Mouse (Mus musculus) lung, embryonic 16.5 days (tissue): ENCODE data around the gene Rgs6. TPM values are rescaled to one million over a fixed set of nuclear protein-coding genes. Genes with fewer than 3 reads are reported as not detected.

ENCODE experiments used
- ATAC-seq: fragments of 200-750 bp; cut with Nextera tagmentation; 2 replicates; pipeline ENCODE4 v1.8.0; 2017; ENCODE audit warnings: low read depth, mild to moderate bottlenecking, moderate library complexity
- H3K27ac ChIP-seq: fragments of 300-500 bp; sonication (generic); 2 replicates; pipeline ENCODE4 v1.5.1; 2014; ENCODE audit warnings: mild to moderate bottlenecking, control low read depth, low read length
- H3K27me3 ChIP-seq: fragments of 300-500 bp; sonication (generic); 2 replicates; pipeline ENCODE4 v1.6.1; 2014; ENCODE audit warnings: low read depth, low read length, mixed read lengths; ENCODE audit not compliant: control insufficient read depth, insufficient read depth
- H3K36me3 ChIP-seq: fragments of 300-500 bp; sonication (generic); 2 replicates; pipeline ENCODE4 v1.6.1; 2014; ENCODE audit warnings: low read length; ENCODE audit not compliant: control insufficient read depth, insufficient read depth
- H3K4me1 ChIP-seq: fragments of 300-500 bp; sonication (generic); replicated peaks from 2 replicates; pipeline ENCODE4 v1.6.1; 2014; ENCODE audit warnings: low read length, mixed read lengths; ENCODE audit not compliant: control insufficient read depth, insufficient read depth
- H3K4me2 ChIP-seq: fragments of 300-500 bp; sonication (generic); 2 replicates; pipeline ENCODE4 v1.6.1; 2014; ENCODE audit warnings: low read depth, low read length, control low read depth
- H3K4me3 ChIP-seq: fragments of 300-500 bp; sonication (generic); 2 replicates; pipeline ENCODE4 v1.5.1; 2014; ENCODE audit warnings: mild to moderate bottlenecking, low read length, control low read depth
- H3K9ac ChIP-seq: fragments of 300-500 bp; sonication (generic); 2 replicates; pipeline ENCODE4 v1.6.1; 2014; ENCODE audit warnings: low read length, control low read depth
- H3K9me3 ChIP-seq: fragments of 300-500 bp; sonication (generic); 2 replicates; pipeline ENCODE4 v1.6.1; 2016; ENCODE audit warnings: low read length; ENCODE audit not compliant: control insufficient read depth
- WGBS: fragments of 180-500 bp; shearing (Covaris S2); extraction: QIAGEN DNeasy Blood & Tissue Kit; methylation state at CpG from one replicate; pipeline ENCODE4 v1.1.7; 2014; 5-methylcytosine and 5-hydroxymethylcytosine counted together
- polyA plus RNA-seq: library from polyadenylated mRNA; unstranded; fragments of >200 nt; fragmentation: Nextera tagmentation; extraction: Ambion mirVana; gene quantifications from 2 replicates; pipeline ENCODE4 v1.2.1, GENCODE M21; 2015

Gene Rgs6
- polyA plus RNA-seq, 1 experiment from 2014 or later, result 3.0 TPM

GRCm38 (mm10) chr12:82675137-82675536 is 87.0 kb downstream of the Rgs6 start:
- Histone ChIP-seq H3K27me3 (no peaks in the 10 kb centered on the region), H3K27ac (no peak overlapping the region), H3K36me3 (no peaks in the 10 kb centered on the region), H3K9ac (no peak overlapping the region), H3K4me2 (no peak overlapping the region), H3K4me3 (no peak overlapping the region), H3K9me3 (no peaks in the 10 kb centered on the region), H3K4me1 (no peaks in the 10 kb centered on the region)
- no peak for ATAC-seq
- WGBS, result 52% methylated on average over 4 of the region's 4 CpGs

GRCm38 (mm10) chr12:82687015-82687414 is 98.9 kb downstream of the Rgs6 start:
- H3K9ac ChIP-seq, result no peak overlapping the region
- WGBS, result 85% methylated on average over 2 of the region's 2 CpGs
- no peak overlapping the region for H3K4me3 ChIP-seq
- no peaks in the 10 kb centered on the region for H3K27me3 ChIP-seq
- H3K4me2 ChIP-seq, result no peak overlapping the region
- no peak overlapping the region for H3K27ac ChIP-seq
- H3K9me3 ChIP-seq, result no peaks in the 10 kb centered on the region
- no peaks in the 10 kb centered on the region for H3K4me1 ChIP-seq
- H3K36me3 ChIP-seq, result no peaks in the 10 kb centered on the region
- no peak for ATAC-seq

GRCm38 (mm10) chr12:82698886-82699527 is 110.9 kb downstream of the Rgs6 start:
- H3K9ac ChIP-seq, result no peak overlapping the region
- no peak overlapping the region for H3K27ac ChIP-seq
- 50% methylated on average over 12 of the region's 12 CpGs for WGBS
- H3K4me2 ChIP-seq, result no peak overlapping the region
- H3K4me1 ChIP-seq, result peaks cover 3% of the 10 kb centered on the region
- H3K36me3 ChIP-seq, result no peaks in the 10 kb centered on the region
- ATAC-seq, result peak; percentile 45; the same call in 1 of the 2 replicates
- H3K4me3 ChIP-seq, result no peak overlapping the region
- no peaks in the 10 kb centered on the region for H3K9me3 ChIP-seq
- H3K27me3 ChIP-seq, result no peaks in the 10 kb centered on the region

- ATAC-seq, result no peak
- H3K36me3 ChIP-seq, result no peaks in the 10 kb centered on the region
- no peak overlapping the region for H3K27ac ChIP-seq
- H3K9me3 ChIP-seq, result no peaks in the 10 kb centered on the region
- no peak overlapping the region for H3K4me2 ChIP-seq
- WGBS, result 66% methylated on average over 3 of the region's 3 CpGs
- H3K4me3 ChIP-seq, result no peak overlapping the region
- H3K4me1 ChIP-seq, result peaks cover 3% of the 10 kb centered on the region
- H3K27me3 ChIP-seq, result no peaks in the 10 kb centered on the region
- no peak overlapping the region for H3K9ac ChIP-seq
These were observed 111.4 kb downstream of the Rgs6 start for GRCm38 (mm10) chr12:82699528-82699905.

DNA sequence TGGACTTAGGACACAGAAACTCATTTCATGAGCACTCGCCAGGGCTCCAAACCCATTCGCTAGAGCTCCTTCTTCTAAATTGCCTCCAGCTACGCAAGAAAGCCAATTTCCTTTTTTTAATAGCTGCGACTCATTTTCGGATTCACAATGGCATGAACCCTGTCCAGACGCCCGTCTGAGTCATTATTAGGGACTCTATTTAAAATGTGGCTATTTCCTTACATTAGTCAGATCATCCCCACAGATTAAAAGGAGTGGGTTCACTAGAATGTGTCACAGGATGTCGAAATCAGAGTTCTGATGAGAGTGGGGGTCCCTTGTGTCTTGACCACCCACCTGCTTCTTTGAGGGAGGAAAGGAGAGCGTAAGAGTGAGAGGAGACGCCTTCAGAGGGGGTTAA is 112.1 kb downstream of the Rgs6 start:
- Histone ChIP-seq H3K4me1 (peaks cover 3% of the 10 kb centered on the region), H3K4me3 (no peak overlapping the region), H3K36me3 (no peaks in the 10 kb centered on the region), H3K9ac (no peak overlapping the region), H3K27ac (no peak overlapping the region), H3K4me2 (no peak overlapping the region), H3K27me3 (no peaks in the 10 kb centered on the region), H3K9me3 (no peaks in the 10 kb centered on the region)
- 80% methylated on average over 10 of the region's 10 CpGs for WGBS
- ATAC-seq, result no peak

- Histone ChIP-seq H3K4me3 (no peak overlapping the region), H3K9me3 (no peaks in the 10 kb centered on the region), H3K4me1 (peaks cover 3% of the 10 kb centered on the region; the same call in 1 of the 2 replicates), H3K36me3 (no peaks in the 10 kb centered on the region), H3K27me3 (no peaks in the 10 kb centered on the region), H3K27ac (no peak overlapping the region), H3K9ac (no peak overlapping the region), H3K4me2 (no peak overlapping the region)
- peak; percentile 17; the same call in 1 of the 2 replicates for ATAC-seq
- WGBS, result 46% methylated on average over 5 of the region's 5 CpGs
These were observed 112.7 kb downstream of the Rgs6 start for GRCm38 (mm10) chr12:82700840-82701239.

- H3K36me3 ChIP-seq, result no peaks in the 10 kb centered on the region
These were observed 113.3 kb downstream of the Rgs6 start for GRCm38 (mm10) chr12:82701359-82701758.

DNA sequence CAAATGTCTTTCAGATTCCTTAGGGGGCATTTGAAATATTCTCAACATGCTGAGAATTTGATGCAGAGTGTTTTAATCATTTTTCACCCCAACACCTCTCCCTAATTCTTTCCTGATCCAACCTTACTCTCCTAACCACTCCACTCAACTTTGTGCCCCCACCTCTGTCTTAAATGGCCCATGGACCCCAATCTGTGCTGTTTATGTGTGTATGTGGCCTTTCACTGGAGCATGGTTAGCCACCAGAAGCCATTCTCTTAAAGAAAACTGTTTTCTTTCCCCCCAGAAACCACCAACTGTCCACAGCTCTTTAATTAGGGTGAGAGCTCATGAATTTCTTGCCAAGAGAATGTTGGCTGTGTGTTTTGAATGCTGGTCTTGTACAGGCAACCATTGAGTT is 122.3 kb downstream of the Rgs6 start:
- no peak overlapping the region for H3K9ac ChIP-seq
- no peak overlapping the region for H3K4me2 ChIP-seq
- H3K27ac ChIP-seq, result no peak overlapping the region
- H3K4me1 ChIP-seq, result no peaks in the 10 kb centered on the region
- no peaks in the 10 kb centered on the region for H3K27me3 ChIP-seq
- H3K9me3 ChIP-seq, result no peaks in the 10 kb centered on the region
- ATAC-seq, result no peak
- no peak overlapping the region for H3K4me3 ChIP-seq
- no peaks in the 10 kb centered on the region for H3K36me3 ChIP-seq

More at GRCm38 (mm10) chr12:82701359-82701758, 113.3 kb downstream of the Rgs6 start:
- ATAC-seq, result peak; percentile 85
- Histone ChIP-seq H3K4me3 (no peak overlapping the region), H3K4me2 (no peak overlapping the region), H3K4me1 (peaks cover 3% of the 10 kb centered on the region; the same call in 1 of the 2 replicates), H3K27ac (no peak overlapping the region), H3K9ac (no peak overlapping the region), H3K27me3 (no peaks in the 10 kb centered on the region), H3K9me3 (no peaks in the 10 kb centered on the region)
- WGBS, result 56% methylated on average over 7 of the region's 7 CpGs

- no peaks in the 10 kb centered on the region for H3K9me3 ChIP-seq
- ATAC-seq, result no peak
- no peak overlapping the region for H3K4me2 ChIP-seq
- no peak overlapping the region for H3K27ac ChIP-seq
- H3K27me3 ChIP-seq, result no peaks in the 10 kb centered on the region
- no peaks in the 10 kb centered on the region for H3K4me1 ChIP-seq
- H3K36me3 ChIP-seq, result no peaks in the 10 kb centered on the region
- 55% methylated on average over 2 of the region's 2 CpGs for WGBS
- H3K4me3 ChIP-seq, result no peak overlapping the region
- no peak overlapping the region for H3K9ac ChIP-seq
These were observed 126.2 kb downstream of the Rgs6 start for GRCm38 (mm10) chr12:82714284-82714683.
